Mouse (Mus musculus) heart, adult 8-10 months (tissue): ENCODE data around the gene Stim2. TPM values are rescaled to one million over a fixed set of nuclear protein-coding genes. Genes with fewer than 3 reads are reported as not detected.

ENCODE experiments used
- DNase-seq: peaks from one replicate; pipeline ENCODE4 v3.0.0; 2022; ENCODE audit warnings: low spot score
- total RNA-seq, 4 experiments: library from RNA; stranded (reverse); gene quantifications; 2 replicates each; pipeline ENCODE4 v1.2.4; 2022

Stim2 gene
- total RNA-seq, 4 experiments from 2014 or later = 11.8 to 15.7 (median 14.7) TPM

- no peak for DNase-seq
Observed at GRCm38 (mm10) chr5:54049145-54049733, 50.9 kb downstream of the Stim2 start.

GRCm38 (mm10) chr5:54049940-54050339 lies 51.6 kb downstream of the Stim2 start:
- no peak for DNase-seq

- DNase-seq = no peak
Observed at GRCm38 (mm10) chr5:54051056-54051455, 52.8 kb downstream of the Stim2 start.

GRCm38 (mm10) chr5:54052205-54052604 lies 53.9 kb downstream of the Stim2 start:
- DNase-seq = no peak

GRCm38 (mm10) chr5:54053673-54054366 lies 55.5 kb downstream of the Stim2 start:
- no peak for DNase-seq

- no peak for DNase-seq
Observed at GRCm38 (mm10) chr5:54056266-54056665, 58.0 kb downstream of the Stim2 start.

GRCm38 (mm10) chr5:54059998-54060397 lies 61.7 kb downstream of the Stim2 start:
- DNase-seq = no peak

GRCm38 (mm10) chr5:54062079-54062478 lies 63.8 kb downstream of the Stim2 start:
- no peak for DNase-seq

- no peak for DNase-seq
Observed at GRCm38 (mm10) chr5:54067591-54067990, 69.3 kb downstream of the Stim2 start.

- no peak for DNase-seq
Observed at GRCm38 (mm10) chr5:54070549-54070948, 72.2 kb downstream of the Stim2 start.

- DNase-seq = no peak
Observed at GRCm38 (mm10) chr5:54071288-54071687, 73.0 kb downstream of the Stim2 start.

- no peak for DNase-seq
Observed at GRCm38 (mm10) chr5:54071705-54072104, 73.4 kb downstream of the Stim2 start.

- peak; percentile 70 for DNase-seq
Observed at GRCm38 (mm10) chr5:54073291-54073690, 75.0 kb downstream of the Stim2 start.

GRCm38 (mm10) chr5:54079997-54080396 lies 81.7 kb downstream of the Stim2 start:
- DNase-seq = no peak

- no peak for DNase-seq
Observed at GRCm38 (mm10) chr5:54087912-54088311, 89.6 kb downstream of the Stim2 start.

- DNase-seq = no peak
Observed at GRCm38 (mm10) chr5:54098219-54098618, 99.9 kb downstream of the Stim2 start.

GRCm38 (mm10) chr5:54100916-54101315 lies 102.6 kb downstream of the Stim2 start:
- no peak for DNase-seq

- no peak for DNase-seq
Observed at GRCm38 (mm10) chr5:54101318-54101717, 103.0 kb downstream of the Stim2 start.

GRCm38 (mm10) chr5:54101960-54102359 lies 103.7 kb downstream of the Stim2 start:
- DNase-seq = no peak

GRCm38 (mm10) chr5:54106669-54107068 lies 108.4 kb downstream of the Stim2 start:
- DNase-seq = no peak

GRCm38 (mm10) chr5:54107069-54107468 lies 108.8 kb downstream of the Stim2 start:
- DNase-seq = no peak

GRCm38 (mm10) chr5:54109096-54109495 lies 110.8 kb downstream of the Stim2 start:
- DNase-seq = no peak

- no peak for DNase-seq
Observed at GRCm38 (mm10) chr5:54110789-54111188, 112.5 kb downstream of the Stim2 start.
